Mouse (Mus musculus): Measurements from ENCODE around the gene Rere. TPM values are rescaled to one million over a fixed set of nuclear protein-coding genes. Genes with fewer than 3 reads are reported as not detected.

The Rere gene
- total RNA-seq, 2 experiments from 2014 or later = 52.5 to 62.6 TPM

- intact Hi-C loops (cut with DNase I) = no loop called here
- no peak for DNase-seq
Measured at GRCm38 (mm10) chr4:150615251-150616028, 334.0 kb downstream of the Rere start.

DNA sequence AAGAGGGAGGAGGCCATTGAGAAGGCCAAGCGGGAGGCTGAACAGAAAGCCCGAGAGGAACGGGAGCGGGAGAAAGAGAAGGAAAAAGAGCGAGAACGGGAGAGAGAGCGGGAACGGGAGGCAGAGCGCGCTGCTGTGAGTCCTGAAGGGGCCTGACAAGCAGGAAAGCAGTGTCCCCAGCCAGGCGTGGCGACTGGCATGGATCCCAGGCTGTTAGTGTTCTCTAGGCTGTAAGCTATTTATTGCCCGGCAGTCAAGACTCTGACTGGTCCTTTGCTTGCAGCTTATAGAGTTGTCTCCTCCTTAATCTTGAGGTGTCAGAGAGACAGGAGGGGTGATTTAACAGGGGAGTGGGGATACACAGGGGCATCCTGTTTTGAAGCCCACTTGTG is 334.6 kb downstream of the Rere start:
- intact Hi-C loops (cut with DNase I) = no loop called here
- DNase-seq = peak; percentile 57 to 60

GRCm38 (mm10) chr4:150616841-150617240 is 335.4 kb downstream of the Rere start:
- intact Hi-C loops (cut with DNase I) = no loop called here
- no peak for DNase-seq

GRCm38 (mm10) chr4:150619011-150619410 is 337.6 kb downstream of the Rere start:
- intact Hi-C loops (cut with DNase I) = no loop called here
- no peak for DNase-seq

GRCm38 (mm10) chr4:150622641-150623040 is 341.2 kb downstream of the Rere start:
- no peak for DNase-seq
- intact Hi-C loops (cut with DNase I) = no loop called here

GRCm38 (mm10) chr4:150624214-150624823 is 342.9 kb downstream of the Rere start:
- DNase-seq = no peak
- intact Hi-C loops (cut with DNase I) = no loop called here

GRCm38 (mm10) chr4:150624933-150625332 is 343.5 kb downstream of the Rere start:
- no peak for DNase-seq
- intact Hi-C loops (cut with DNase I) = loop anchor here (5.0 kb wide), 1 partner anchor 368 kb away; no protein-coding TSS in a partner anchor

DNA sequence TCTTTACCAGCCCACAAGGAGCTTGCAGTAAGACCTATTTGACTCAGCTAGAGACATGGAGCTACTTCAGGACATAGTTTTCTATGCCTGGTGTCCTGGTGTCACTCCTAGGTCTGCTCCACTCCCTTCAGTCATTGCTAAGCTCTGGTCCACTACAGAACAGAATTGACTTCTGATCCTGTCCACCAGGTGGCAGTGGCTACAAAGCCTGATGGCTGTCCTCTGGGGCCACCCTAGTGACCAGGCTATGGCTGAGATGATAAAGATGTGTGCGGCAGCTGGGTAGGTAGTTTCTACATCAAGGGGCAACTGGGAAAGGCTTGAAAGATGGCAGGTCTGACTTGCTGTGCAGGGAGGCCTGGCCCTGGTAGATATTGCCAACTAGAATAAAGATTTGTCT is 344.0 kb downstream of the Rere start:
- intact Hi-C loops (cut with DNase I) = loop anchor here (5.0 kb wide), 1 partner anchor 368 kb away; no protein-coding TSS in a partner anchor
- peak; percentile 76 to 84 for DNase-seq

DNA sequence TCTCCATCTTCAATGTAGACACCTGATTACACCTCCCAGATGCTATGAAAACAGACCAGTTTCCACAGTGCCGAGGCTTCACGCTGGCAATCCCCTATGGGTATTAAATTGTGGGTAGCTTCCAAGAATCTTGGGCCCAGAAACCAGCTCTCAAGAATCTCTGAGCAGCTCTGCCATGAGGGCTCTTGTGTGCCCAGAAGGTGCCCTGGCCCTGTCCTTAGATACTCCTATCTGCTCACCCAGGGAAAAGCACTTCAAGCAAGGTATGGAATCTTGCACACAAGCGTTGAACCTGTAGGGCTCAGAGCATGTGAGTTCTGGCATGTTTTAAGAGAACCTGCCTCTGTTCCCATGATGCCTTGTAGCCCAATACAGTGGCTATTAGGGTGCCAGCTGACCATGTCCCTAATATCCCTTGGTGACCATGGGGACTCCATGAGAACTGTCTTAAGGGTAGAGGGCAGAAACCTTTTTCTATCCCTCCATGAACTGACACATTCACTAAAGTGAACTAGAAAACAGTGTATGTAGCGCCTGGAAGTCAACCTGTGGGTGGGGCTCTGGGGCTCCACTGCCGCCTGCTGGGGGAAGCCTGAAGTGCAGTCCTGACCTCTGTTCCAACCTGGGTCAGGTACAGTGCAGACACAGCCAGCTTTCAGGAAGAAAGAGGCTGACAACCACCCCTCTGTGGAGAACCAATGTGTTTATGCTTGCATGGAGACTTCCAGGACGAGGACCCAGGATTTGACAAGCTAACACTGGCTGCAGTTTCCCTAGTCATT is 344.7 kb downstream of the Rere start:
- peak; percentile 64 to 80 for DNase-seq
- intact Hi-C loops (cut with DNase I) = loop anchor here (2.0 to 5.0 kb wide), 2 partner anchors 279 to 369 kb away; no protein-coding TSS in a partner anchor

- intact Hi-C loops (cut with DNase I) = loop anchor here (5.0 kb wide), 1 partner anchor 372 kb away; no protein-coding TSS in a partner anchor
- no peak for DNase-seq
Measured at GRCm38 (mm10) chr4:150629266-150629665, 347.8 kb downstream of the Rere start.

DNA sequence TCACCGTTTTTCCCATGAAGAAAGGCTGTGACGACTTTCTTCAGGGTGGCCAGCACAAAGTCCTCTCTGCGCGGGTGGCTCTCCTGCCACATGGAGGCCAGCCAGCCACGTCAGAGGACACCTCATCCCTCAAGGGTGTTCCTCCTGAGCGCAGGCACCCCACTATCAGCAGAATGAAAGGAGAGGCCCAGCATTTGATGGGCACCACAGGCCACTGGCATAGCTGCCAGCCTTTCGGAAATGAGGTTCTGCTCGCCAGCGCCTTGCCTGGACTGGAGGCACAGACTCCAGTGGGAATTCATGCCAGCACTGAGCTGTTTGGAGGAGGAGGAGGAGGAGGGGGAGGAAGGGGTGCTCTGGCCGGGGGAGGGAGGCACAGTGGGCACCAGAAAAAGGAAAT is 354.1 kb downstream of the Rere start:
- intact Hi-C loops (cut with DNase I) = no loop called here
- no peak for DNase-seq

DNA sequence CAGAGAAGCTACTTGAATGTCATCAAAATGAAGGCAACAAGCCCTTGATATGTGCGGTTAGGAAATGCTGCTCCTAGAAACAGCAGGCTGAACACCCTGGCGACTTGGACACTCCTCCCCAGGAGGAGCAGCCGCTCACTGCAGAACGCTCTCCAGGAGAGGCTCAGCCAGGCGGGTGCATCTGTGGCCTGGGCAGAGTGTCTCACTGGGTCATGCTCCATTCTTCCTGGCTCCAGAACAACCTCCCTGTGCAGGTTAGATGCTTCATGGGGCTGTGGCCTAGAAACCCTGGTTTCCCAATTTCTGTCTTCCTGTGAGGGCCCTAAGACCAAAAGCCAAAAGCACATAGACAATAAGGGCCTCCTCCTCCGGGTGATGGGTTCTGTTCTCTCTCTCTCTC is 355.2 kb downstream of the Rere start:
- intact Hi-C loops (cut with DNase I) = no loop called here

DNA sequence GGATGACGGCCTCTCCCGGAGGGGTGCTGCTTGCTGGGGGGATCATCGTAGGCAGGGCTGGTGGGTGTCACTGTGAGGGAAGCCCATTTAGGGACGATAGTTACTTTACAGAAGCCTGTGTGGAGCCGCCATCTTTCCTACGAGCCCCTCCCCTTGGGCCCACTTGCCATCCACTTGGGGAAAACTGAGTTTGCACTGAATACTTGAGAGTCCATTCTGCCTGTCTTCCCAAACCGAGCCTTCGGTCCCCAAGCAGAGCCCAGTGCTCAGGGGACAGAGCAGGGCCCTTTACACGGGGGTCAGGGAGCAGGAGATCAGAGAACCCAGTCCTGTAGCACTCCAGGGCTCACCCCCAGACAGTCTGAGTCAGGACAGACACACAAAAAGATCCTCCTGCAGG is 362.9 kb downstream of the Rere start:
- DNase-seq = no peak

More for the DNA sequence above, 355.2 kb downstream of the Rere start:
- DNase-seq = no peak

DNA sequence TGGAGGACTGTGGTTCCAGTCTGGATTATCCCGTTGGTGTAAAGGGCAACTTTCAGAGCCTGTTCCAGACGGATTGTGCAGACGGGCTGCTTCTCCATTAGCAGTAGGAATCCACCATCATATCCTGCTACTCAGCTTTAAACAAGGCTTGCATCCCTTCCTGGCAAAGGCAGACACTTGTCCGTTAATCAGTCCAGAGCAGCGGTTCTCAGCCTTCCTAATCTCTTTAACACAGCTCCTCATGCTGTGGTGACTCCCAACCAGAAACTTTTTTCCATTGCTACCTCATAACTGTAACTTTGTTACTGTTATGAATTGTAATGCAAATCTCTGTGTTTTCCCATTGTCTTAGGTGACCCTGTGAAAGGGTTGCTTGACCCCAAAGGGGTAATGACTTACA is 367.9 kb downstream of the Rere start:
- intact Hi-C loops (cut with DNase I) = no loop called here
- no peak for DNase-seq

More for the DNA sequence above, 362.9 kb downstream of the Rere start:
- intact Hi-C loops (cut with DNase I) = no loop called here

GRCm38 (mm10) chr4:150651390-150652277 is 370.2 kb downstream of the Rere start, which contains the start of gene Slc45a1:
TSS of gene Slc45a1 (minus strand) at chr4:150652174.
- DNase-seq = no peak
- intact Hi-C loops (cut with DNase I) = no loop called here

GRCm38 (mm10) chr4:150653072-150653599 is 371.7 kb downstream of the Rere start:
- no peak for DNase-seq
- intact Hi-C loops (cut with DNase I) = no loop called here

DNA sequence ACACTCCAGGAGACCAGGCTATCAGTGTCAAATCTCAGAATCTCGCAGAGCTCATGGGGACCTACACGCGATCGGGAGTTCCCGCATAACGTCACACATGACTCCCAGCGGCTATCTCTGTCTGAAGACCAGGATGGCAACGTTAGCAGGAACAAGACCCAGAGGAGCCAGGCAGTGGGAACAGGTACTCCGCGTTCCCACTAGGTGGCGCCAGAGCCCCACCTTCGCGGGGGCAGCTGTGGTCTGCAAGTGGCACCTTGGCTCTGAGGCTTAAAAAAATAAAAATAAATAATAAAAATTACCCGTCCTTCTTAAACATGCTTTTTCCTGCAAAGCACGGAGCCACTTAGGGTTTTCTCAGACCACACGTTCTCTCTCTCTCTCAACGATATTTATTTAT is 374.5 kb downstream of the Rere start:
- intact Hi-C loops (cut with DNase I) = loop anchor here (1.0 to 2.0 kb wide), 3 partner anchors 195 to 309 kb away; no protein-coding TSS in a partner anchor
- DNase-seq = peak; percentile 91 to 93

GRCm38 (mm10) chr4:150656504-150656903 is 375.1 kb downstream of the Rere start:
- peak; percentile 19 to 36 for DNase-seq
- intact Hi-C loops (cut with DNase I) = loop anchor here (1.0 to 2.0 kb wide), 3 partner anchors 194 to 309 kb away; no protein-coding TSS in a partner anchor

DNA sequence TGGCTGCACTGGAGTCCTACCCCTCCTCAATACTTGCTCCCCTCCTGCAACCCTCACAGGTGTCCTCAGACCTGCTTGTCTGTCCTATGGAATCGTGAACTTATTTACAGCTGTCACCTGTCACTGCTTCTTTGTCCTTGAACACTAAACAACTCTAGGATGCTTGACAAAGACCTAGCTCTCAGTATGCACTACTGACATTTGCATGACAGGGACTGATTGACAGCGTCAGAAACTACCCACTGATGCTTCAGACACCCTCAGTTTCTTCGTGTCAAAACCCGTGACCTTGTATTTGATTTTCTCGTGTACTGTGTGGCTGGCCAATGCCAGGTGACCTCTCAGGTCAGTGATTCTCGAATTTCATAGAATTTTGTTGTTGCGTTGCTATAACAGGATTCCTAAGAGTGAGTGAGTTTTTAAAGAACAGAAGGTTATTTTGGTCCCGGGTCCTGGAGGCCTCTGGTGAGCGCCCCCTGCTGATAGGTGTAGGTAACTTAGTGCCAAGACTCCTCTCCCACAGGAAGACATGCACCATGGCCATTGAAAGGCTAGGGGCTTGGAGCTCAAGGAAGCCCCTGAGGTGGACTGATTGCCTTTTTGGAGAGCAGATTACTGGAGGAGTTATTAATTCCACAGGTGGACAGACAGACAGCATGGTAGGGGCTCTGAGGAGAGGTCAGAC is 378.6 kb downstream of the Rere start:
- peak; percentile 35 to 38 for DNase-seq
- intact Hi-C loops (cut with DNase I) = no loop called here
